Mouse (Mus musculus) hindbrain, postnatal 0 days (tissue): ENCODE measurements at regions not wholly inside any gene's neighbourhood (a gene's known extent, or its start where the extent isn't known, plus 50 kb on each side); places are given as distances from the start of the nearest gene placed in this dataset.

Experiments
- ATAC-seq: fragments of 200-750 bp; cut with Nextera tagmentation; 2 replicates; pipeline ENCODE4 v1.8.0; 2017; ENCODE audit warnings: mild to moderate bottlenecking, moderate TSS enrichment, moderate library complexity
- DNase-seq: peaks from one replicate; pipeline ENCODE4 v3.0.0-alpha.2; 2015; ENCODE audit warnings: low spot score
- H3K27ac ChIP-seq: fragments of 300-500 bp; sonication (generic); 2 replicates; pipeline ENCODE4 v1.5.1; 2014; ENCODE audit warnings: mild to moderate bottlenecking
- H3K27me3 ChIP-seq: fragments of 300-500 bp; sonication (generic); 2 replicates; pipeline ENCODE4 v1.6.1; 2014; ENCODE audit warnings: low read length, mixed read lengths; ENCODE audit not compliant: insufficient read depth
- H3K36me3 ChIP-seq: fragments of 300-500 bp; sonication (generic); 2 replicates; pipeline ENCODE4 v1.6.1; 2014; ENCODE audit warnings: low read length, mixed read lengths; ENCODE audit not compliant: insufficient read depth
- H3K4me1 ChIP-seq: fragments of 300-500 bp; sonication (generic); 2 replicates; pipeline ENCODE4 v1.6.1; 2014; ENCODE audit warnings: antibody characterized with exemption, low read length, mixed read lengths; ENCODE audit not compliant: insufficient read depth
- H3K4me2 ChIP-seq: fragments of 300-500 bp; sonication (generic); 2 replicates; pipeline ENCODE4 v1.6.1; 2014; ENCODE audit warnings: low read depth, mild to moderate bottlenecking, low read length, moderate library complexity, mixed read lengths
- H3K4me3 ChIP-seq: fragments of 300-500 bp; sonication (generic); 2 replicates; pipeline ENCODE4 v1.5.1; 2014; ENCODE audit warnings: low read length
- H3K9ac ChIP-seq: fragments of 300-500 bp; sonication (generic); replicated peaks from 2 replicates; pipeline ENCODE4 v1.6.1; 2014; ENCODE audit warnings: mild to moderate bottlenecking, low read length, moderate library complexity, mixed read lengths
- H3K9me3 ChIP-seq: fragments of 300-500 bp; sonication (generic); 2 replicates; pipeline ENCODE4 v1.6.1; 2016; ENCODE audit warnings: low read length, mixed read lengths
- CTCF ChIP-seq: IDR thresholded peaks from 2 replicates; pipeline ENCODE4 v1.5.1; 2016; ENCODE audit warnings: antibody characterized with exemption, control low read depth, low read depth
- WGBS: fragments of 180-500 bp; shearing (Covaris S2); extraction: QIAGEN DNeasy Blood & Tissue Kit; methylation state at CpG from one replicate; pipeline ENCODE4 v1.1.7; 2014; 5-methylcytosine and 5-hydroxymethylcytosine counted together

DNA sequence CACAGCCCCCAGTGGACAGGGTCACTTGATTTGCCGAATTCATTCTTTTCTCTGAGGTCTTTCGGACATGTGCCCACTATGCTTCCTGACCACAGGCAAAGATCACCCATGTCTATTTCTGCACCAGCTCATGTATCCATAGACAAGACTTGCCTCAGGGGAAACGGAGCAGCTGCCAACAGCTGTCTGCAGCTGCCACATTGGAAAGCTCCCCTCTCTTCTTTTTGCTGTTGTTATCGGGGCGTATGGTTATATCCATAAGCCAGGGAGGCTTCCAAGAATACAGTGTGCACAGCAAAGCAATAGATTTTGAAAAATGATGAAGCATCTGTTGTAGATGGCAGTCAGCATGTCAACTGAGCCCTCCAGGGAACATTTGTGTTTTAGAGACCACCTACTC lies 913.4 kb downstream of the Ets1 start:
- H3K4me1 ChIP-seq: no peaks in the 10 kb centered on the region
- WGBS: 96% methylated on average over 5 of the region's 5 CpGs

DNA sequence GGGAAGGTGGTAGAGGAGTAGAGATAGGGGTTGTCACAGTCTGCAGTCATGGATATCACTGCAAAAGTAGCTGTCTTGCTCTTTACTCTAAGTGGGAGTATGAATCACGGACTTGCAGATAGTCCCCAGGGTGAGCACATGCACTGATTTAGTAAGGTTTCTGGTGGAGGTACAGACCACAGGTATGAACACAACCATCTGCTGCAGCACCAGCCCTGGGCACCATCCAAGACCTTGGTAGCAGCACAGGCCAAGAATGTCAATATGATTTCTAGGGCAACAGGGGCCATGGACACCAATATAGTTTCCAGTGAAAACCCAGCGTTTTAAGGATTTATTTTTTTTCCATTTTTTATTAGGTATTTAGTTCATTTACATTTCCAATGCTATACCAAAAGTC lies 913.7 kb upstream of the Kirrel3 start:
- H3K27me3 ChIP-seq: no peaks in the 10 kb centered on the region
- H3K4me3 ChIP-seq: no peak overlapping the region
- no peak overlapping the region for H3K4me2 ChIP-seq
- TF ChIP-seq CTCF: no peak
- no peak for DNase-seq
- H3K9ac ChIP-seq: no peak overlapping the region
- no peaks in the 10 kb centered on the region for H3K36me3 ChIP-seq
- WGBS: 87% methylated on average over 2 of the region's 2 CpGs
- ATAC-seq: no peak
- no peaks in the 10 kb centered on the region for H3K9me3 ChIP-seq
- no peak overlapping the region for H3K27ac ChIP-seq
- H3K4me1 ChIP-seq: no peaks in the 10 kb centered on the region

More for the DNA sequence above, 913.4 kb downstream of the Ets1 start:
- H3K9me3 ChIP-seq: no peaks in the 10 kb centered on the region
- H3K9ac ChIP-seq: no peak overlapping the region
- H3K4me2 ChIP-seq: no peak overlapping the region
- H3K4me3 ChIP-seq: no peak overlapping the region
- H3K27ac ChIP-seq: no peak overlapping the region
- TF ChIP-seq CTCF: no peak
- no peaks in the 10 kb centered on the region for H3K27me3 ChIP-seq
- no peak for DNase-seq
- no peak for ATAC-seq
- no peaks in the 10 kb centered on the region for H3K36me3 ChIP-seq

DNA sequence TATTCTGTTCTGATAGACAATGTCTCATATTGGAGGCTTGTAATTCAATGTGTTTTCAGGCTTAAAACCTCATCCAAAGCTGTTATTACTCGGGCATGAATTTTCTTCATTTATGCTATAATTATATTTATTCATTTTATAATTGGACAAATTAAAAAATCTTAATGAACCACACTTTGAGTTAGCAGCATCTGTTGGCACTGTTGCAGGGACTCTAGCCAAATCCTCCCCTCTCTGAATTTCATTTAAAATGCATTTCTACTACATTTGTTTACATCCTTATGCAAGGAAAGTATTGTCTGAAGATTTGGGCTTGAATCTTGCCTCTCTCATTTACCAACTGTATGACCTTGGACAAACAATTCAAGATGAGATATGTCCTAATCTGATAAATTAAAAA lies 874.2 kb upstream of the Kirrel3 start:
- Histone ChIP-seq H3K27me3 (no peaks in the 10 kb centered on the region), H3K36me3 (no peaks in the 10 kb centered on the region), H3K4me1 (no peaks in the 10 kb centered on the region), H3K4me2 (no peak overlapping the region), H3K4me3 (no peak overlapping the region), H3K9ac (no peak overlapping the region), H3K27ac (no peak overlapping the region), H3K9me3 (no peaks in the 10 kb centered on the region)
- 60% methylated on average over 1 of the region's 1 CpGs for WGBS
- no peak for ATAC-seq
- TF ChIP-seq CTCF: no peak
- no peak for DNase-seq

DNA sequence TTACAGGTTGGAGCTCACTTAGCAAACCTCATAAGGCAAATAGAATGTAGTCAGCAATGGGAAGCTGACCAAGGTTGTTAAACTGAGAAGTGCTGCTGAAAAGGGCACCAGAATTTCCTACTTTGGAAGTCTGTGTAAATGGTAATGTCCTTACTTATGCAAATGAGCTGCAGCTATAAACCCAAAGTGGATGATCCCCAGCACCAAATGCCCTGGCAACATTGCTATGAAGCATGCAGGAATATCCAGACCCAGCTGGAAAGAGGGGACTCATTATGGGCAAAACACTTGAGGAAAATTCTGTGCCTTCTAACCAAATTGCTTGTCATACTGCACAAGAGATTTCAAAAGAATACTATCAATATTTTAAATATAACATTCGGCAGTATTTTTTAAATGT lies 861.3 kb upstream of the Kirrel3 start:
- H3K9me3 ChIP-seq: no peaks in the 10 kb centered on the region
- no peaks in the 10 kb centered on the region for H3K36me3 ChIP-seq
- no peaks in the 10 kb centered on the region for H3K4me1 ChIP-seq
- H3K27me3 ChIP-seq: no peaks in the 10 kb centered on the region
- H3K27ac ChIP-seq: no peak overlapping the region
- ATAC-seq (no peak), DNase-seq (no peak)
- 90% methylated on average over 1 of the region's 1 CpGs for WGBS
- no peak overlapping the region for H3K9ac ChIP-seq
- TF ChIP-seq CTCF: no peak
- no peak overlapping the region for H3K4me2 ChIP-seq
- no peak overlapping the region for H3K4me3 ChIP-seq

DNA sequence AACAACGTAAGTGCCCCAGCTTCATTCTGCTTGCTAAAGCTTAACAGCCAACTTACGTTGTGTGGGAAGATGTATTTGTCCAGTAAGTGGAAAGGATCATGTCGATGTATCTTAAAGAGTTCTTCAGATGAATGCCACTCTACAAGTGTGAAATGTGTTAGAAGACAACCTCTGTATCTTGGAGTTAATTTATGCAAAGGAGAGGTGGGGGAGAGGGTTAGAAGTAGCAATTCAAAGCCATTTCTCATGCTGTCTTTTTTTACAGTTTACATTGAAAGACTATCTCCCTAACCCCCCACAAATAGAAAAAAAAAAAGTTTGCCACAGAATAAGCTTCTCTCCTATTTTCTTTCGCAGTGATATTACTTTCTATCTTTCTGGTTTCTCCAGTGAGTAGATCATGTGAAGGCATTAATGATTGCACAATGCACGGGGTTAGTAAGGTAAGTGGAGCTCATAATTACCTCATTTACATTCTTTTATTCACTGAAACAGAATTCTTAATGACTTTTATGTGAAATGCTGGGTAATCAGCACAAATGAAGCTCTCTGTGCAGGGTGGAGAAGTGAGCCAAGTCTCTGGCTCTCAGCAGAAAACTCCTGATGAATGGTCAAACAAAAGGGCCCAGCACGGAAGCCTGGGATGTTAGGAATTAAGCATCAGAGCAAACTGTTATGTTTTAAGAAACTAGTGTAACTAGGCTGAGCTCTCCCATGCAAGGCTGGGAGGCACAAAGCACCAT lies 855.8 kb upstream of the Kirrel3 start:
- ATAC-seq (no peak), DNase-seq (no peak)
- Histone ChIP-seq H3K4me1 (no peaks in the 10 kb centered on the region), H3K9me3 (no peaks in the 10 kb centered on the region), H3K4me2 (no peak overlapping the region), H3K36me3 (no peaks in the 10 kb centered on the region), H3K4me3 (no peak overlapping the region), H3K9ac (no peak overlapping the region), H3K27me3 (no peaks in the 10 kb centered on the region), H3K27ac (no peak overlapping the region)
- WGBS: 49% methylated on average over 6 of the region's 6 CpGs
- no peak for TF ChIP-seq CTCF

- TF ChIP-seq CTCF: no peak
- Histone ChIP-seq H3K4me2 (no peak overlapping the region), H3K4me3 (no peak overlapping the region), H3K9ac (no peak overlapping the region), H3K4me1 (no peaks in the 10 kb centered on the region), H3K27ac (no peak overlapping the region), H3K36me3 (no peaks in the 10 kb centered on the region), H3K27me3 (no peaks in the 10 kb centered on the region), H3K9me3 (no peaks in the 10 kb centered on the region)
- no peak for ATAC-seq
- no peak for DNase-seq
- 81% methylated on average over 5 of the region's 5 CpGs for WGBS
These were observed 822.7 kb upstream of the Kirrel3 start for GRCm38 (mm10) chr9:33662978-33663377.

GRCm38 (mm10) chr9:33681129-33681528 lies 804.6 kb upstream of the Kirrel3 start:
- WGBS: 41% methylated on average over 1 of the region's 1 CpGs
- Histone ChIP-seq H3K4me2 (no peak overlapping the region), H3K9me3 (no peaks in the 10 kb centered on the region), H3K27ac (no peak overlapping the region), H3K9ac (no peak overlapping the region), H3K4me1 (no peaks in the 10 kb centered on the region), H3K36me3 (no peaks in the 10 kb centered on the region), H3K4me3 (no peak overlapping the region), H3K27me3 (no peaks in the 10 kb centered on the region)
- DNase-seq (peak; percentile 61), ATAC-seq (no peak)
- no peak for TF ChIP-seq CTCF
